Mouse (Mus musculus) ES-E14 (cell line): ENCODE measurements around the gene Teddm1b.

Source experiments
- HCFC1 ChIP-seq: IDR thresholded peaks from 2 replicates; pipeline ENCODE4 v1.6.1; 2012; ENCODE audit warnings: low read length, inconsistent platforms, borderline replicate concordance; ENCODE audit not compliant: insufficient read depth
- ZC3H11A ChIP-seq: IDR thresholded peaks from 2 replicates; pipeline ENCODE4 v1.6.1; 2012; ENCODE audit warnings: low read depth, mild to moderate bottlenecking, inconsistent platforms, low read length, borderline replicate concordance
- ZNF384 ChIP-seq: IDR thresholded peaks from 2 replicates; pipeline ENCODE4 v1.6.1; 2012; ENCODE audit warnings: low read depth, low read length, inconsistent platforms

DNA sequence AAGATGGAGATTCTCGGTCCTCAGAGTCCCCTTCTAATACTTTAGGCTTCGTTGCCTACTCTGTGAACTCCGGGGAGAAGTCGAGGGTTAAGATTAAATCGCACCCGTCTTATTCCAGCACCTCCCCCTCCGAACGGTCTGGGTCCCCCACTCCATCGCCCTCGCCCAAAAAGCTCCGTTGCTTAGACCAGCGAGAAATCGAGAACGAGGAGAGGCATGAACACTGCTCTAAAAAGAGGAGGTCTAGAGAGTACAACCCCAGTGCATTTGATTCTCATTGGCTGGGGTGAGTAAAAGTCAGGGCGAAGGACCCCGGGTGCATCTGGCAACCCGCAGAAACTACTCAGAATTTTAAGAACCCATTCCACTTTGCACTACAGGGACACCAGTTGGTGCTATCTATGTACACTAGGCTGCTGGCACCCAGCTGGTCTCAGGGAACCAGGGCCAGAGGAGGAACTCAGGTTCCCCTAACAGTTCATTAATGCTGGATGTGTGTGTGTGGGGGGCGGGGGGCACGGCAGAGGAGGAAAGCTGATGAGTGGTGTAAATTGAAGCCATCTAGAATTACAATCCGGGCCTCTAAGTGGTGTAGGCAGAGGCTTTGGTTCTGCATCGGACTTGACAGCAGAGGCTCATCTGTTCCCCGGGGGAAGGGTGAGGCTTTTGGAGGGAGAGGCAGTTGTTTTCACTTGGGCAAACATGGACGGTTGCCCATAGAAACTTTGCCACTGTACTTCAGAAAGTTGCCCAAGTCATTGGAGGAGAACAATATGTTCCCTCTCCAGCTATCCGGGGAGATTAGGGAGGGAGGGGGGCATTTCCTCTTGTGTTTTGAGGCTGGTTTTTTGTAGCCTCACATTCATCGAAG lies 26.9 kb downstream of the Teddm1b start:
- TF ChIP-seq ZNF384 (no peak), ZC3H11A (no peak), HCFC1 (no peak)
